Mouse (Mus musculus) intestine, embryonic 15.5 days (tissue): Measurements from ENCODE around the gene Prokr2. TPM values are rescaled to one million over a fixed set of nuclear protein-coding genes. Genes with fewer than 3 reads are reported as not detected.
"Not testable (repeated sequence)": the region's sequence is repeated elsewhere in the genome, so short reads cannot be mapped to it uniquely, and the experiment has no call there.

Experiments used
- ATAC-seq: fragments of 200-750 bp; cut with Nextera tagmentation; 2 replicates; pipeline ENCODE4 v1.8.0; 2017; ENCODE audit warnings: moderate TSS enrichment, moderate library complexity
- H3K27ac ChIP-seq: fragments of 300-500 bp; sonication (generic); 2 replicates; pipeline ENCODE4 v1.5.1; 2015; ENCODE audit warnings: mild to moderate bottlenecking, inconsistent platforms
- H3K27me3 ChIP-seq: fragments of 300-500 bp; sonication (generic); replicated peaks from 2 replicates; pipeline ENCODE4 v1.6.1; 2015; ENCODE audit warnings: inconsistent platforms
- H3K36me3 ChIP-seq: fragments of 300-500 bp; sonication (generic); 2 replicates; pipeline ENCODE4 v1.6.1; 2015; ENCODE audit warnings: inconsistent platforms
- H3K4me1 ChIP-seq: fragments of 300-500 bp; sonication (generic); replicated peaks from 2 replicates; pipeline ENCODE4 v1.6.1; 2015; ENCODE audit warnings: inconsistent platforms
- H3K4me2 ChIP-seq: fragments of 300-500 bp; sonication (generic); replicated peaks from 2 replicates; pipeline ENCODE4 v1.6.1; 2015; ENCODE audit warnings: mild to moderate bottlenecking, inconsistent platforms
- H3K4me3 ChIP-seq: fragments of 300-500 bp; sonication (generic); replicated peaks from 2 replicates; pipeline ENCODE4 v1.5.1; 2015; ENCODE audit warnings: inconsistent platforms
- H3K9ac ChIP-seq: fragments of 300-500 bp; sonication (generic); 2 replicates; pipeline ENCODE4 v1.6.1; 2015; ENCODE audit warnings: inconsistent platforms
- H3K9me3 ChIP-seq: fragments of 300-500 bp; sonication (generic); 2 replicates; pipeline ENCODE4 v1.6.1; 2016; ENCODE audit warnings: inconsistent platforms
- whole genome bisulfite sequencing: fragments of 180-500 bp; shearing (Covaris S2); methylation state at CpG from one replicate; pipeline ENCODE4 v1.1.7; 2015; 5-methylcytosine and 5-hydroxymethylcytosine counted together
- polyA plus RNA-seq: library from polyadenylated mRNA; unstranded; fragments of >200 nt; fragmentation: Nextera tagmentation; extraction: Ambion mirVana; gene quantifications from 2 replicates; pipeline ENCODE4 v1.2.1, GENCODE M21; 2015

Gene Prokr2
- polyA plus RNA-seq, 1 experiment from 2014 or later, result 0.34 TPM

- WGBS, result 97% methylated on average over 4 of the region's 4 CpGs
These were observed 83.8 kb downstream of the Prokr2 start for GRCm38 (mm10) chr2:132301436-132301835.

GRCm38 (mm10) chr2:132298250-132298649 is 87.0 kb downstream of the Prokr2 start:
- H3K4me3 ChIP-seq, result no peak overlapping the region
- peaks cover 16% of the 10 kb centered on the region for H3K36me3 ChIP-seq
- H3K27me3 ChIP-seq, result no peaks in the 10 kb centered on the region
- H3K9ac ChIP-seq, result no peak overlapping the region
- no peaks in the 10 kb centered on the region for H3K4me1 ChIP-seq
- no peak overlapping the region for H3K4me2 ChIP-seq
- WGBS, result 91% methylated on average over 4 of the region's 4 CpGs
- no peaks in the 10 kb centered on the region for H3K9me3 ChIP-seq
- H3K27ac ChIP-seq, result no peak overlapping the region
- no peak for ATAC-seq

More at GRCm38 (mm10) chr2:132301436-132301835, 83.8 kb downstream of the Prokr2 start:
- no peak for ATAC-seq
- H3K36me3 ChIP-seq, result peaks cover 18% of the 10 kb centered on the region; the same call in 1 of the 2 replicates
- no peak overlapping the region for H3K4me2 ChIP-seq
- H3K27me3 ChIP-seq, result no peaks in the 10 kb centered on the region
- no peak overlapping the region for H3K9ac ChIP-seq
- H3K27ac ChIP-seq, result no peak overlapping the region
- H3K9me3 ChIP-seq, result no peaks in the 10 kb centered on the region
- no peak overlapping the region for H3K4me3 ChIP-seq
- no peaks in the 10 kb centered on the region for H3K4me1 ChIP-seq

GRCm38 (mm10) chr2:132293694-132294450 is 91.4 kb downstream of the Prokr2 start:
- Histone ChIP-seq H3K27me3 (no peaks in the 10 kb centered on the region), H3K36me3 (peaks cover 12% of the 10 kb centered on the region)

GRCm38 (mm10) chr2:132292083-132292482 is 93.2 kb downstream of the Prokr2 start:
- H3K9me3 ChIP-seq, result no peaks in the 10 kb centered on the region
- no peaks in the 10 kb centered on the region for H3K27me3 ChIP-seq
- peaks cover 5% of the 10 kb centered on the region for H3K36me3 ChIP-seq
- no peak overlapping the region for H3K4me2 ChIP-seq
- ATAC-seq, result no peak
- no peak overlapping the region for H3K4me3 ChIP-seq
- H3K27ac ChIP-seq, result no peak overlapping the region
- 0 out of 2 replicates have a peak, but pooled peaks cover 2% of the 10 kb centered on the region for H3K4me1 ChIP-seq
- 45% methylated on average over 4 of the region's 4 CpGs for WGBS
- no peak overlapping the region for H3K9ac ChIP-seq

More at GRCm38 (mm10) chr2:132293694-132294450, 91.4 kb downstream of the Prokr2 start:
- WGBS, result 89% methylated on average over 10 of the region's 10 CpGs
- no peak overlapping the region for H3K4me2 ChIP-seq
- no peak overlapping the region for H3K4me3 ChIP-seq
- H3K4me1 ChIP-seq, result 0 out of 2 replicates have a peak, but pooled peaks cover 2% of the 10 kb centered on the region
- no peak overlapping the region for H3K27ac ChIP-seq
- ATAC-seq, result no peak
- no peaks in the 10 kb centered on the region for H3K9me3 ChIP-seq
- no peak overlapping the region for H3K9ac ChIP-seq

GRCm38 (mm10) chr2:132291265-132291664 is 94.0 kb downstream of the Prokr2 start:
- Histone ChIP-seq H3K27me3 (no peaks in the 10 kb centered on the region), H3K27ac (no peak overlapping the region), H3K9me3 (no peaks in the 10 kb centered on the region), H3K4me3 (no peak overlapping the region), H3K9ac (no peak overlapping the region), H3K4me1 (0 out of 2 replicates have a peak, but pooled peaks cover 2% of the 10 kb centered on the region), H3K36me3 (peaks cover 5% of the 10 kb centered on the region), H3K4me2 (no peak overlapping the region)
- 75% methylated on average over 3 of the region's 3 CpGs for WGBS
- no peak for ATAC-seq

- no peak overlapping the region for H3K27ac ChIP-seq
- WGBS, result 74% methylated on average over 6 of the region's 6 CpGs
- H3K4me1 ChIP-seq, result 0 out of 2 replicates have a peak, but pooled peaks cover 2% of the 10 kb centered on the region
- H3K4me3 ChIP-seq, result no peak overlapping the region
- no peaks in the 10 kb centered on the region for H3K27me3 ChIP-seq
- ATAC-seq, result no peak
- H3K36me3 ChIP-seq, result peaks cover 4% of the 10 kb centered on the region
- no peak overlapping the region for H3K4me2 ChIP-seq
- H3K9ac ChIP-seq, result no peak overlapping the region
- H3K9me3 ChIP-seq, result no peaks in the 10 kb centered on the region
These were observed 94.4 kb downstream of the Prokr2 start for GRCm38 (mm10) chr2:132290808-132291207.

- 68% methylated on average over 5 of the region's 7 CpGs for WGBS
- not testable (repeated sequence) for H3K36me3 ChIP-seq, H3K27me3 ChIP-seq, ATAC-seq, H3K9me3 ChIP-seq, H3K4me3 ChIP-seq, H3K9ac ChIP-seq, H3K27ac ChIP-seq, H3K4me2 ChIP-seq, H3K4me1 ChIP-seq
These were observed 96.0 kb downstream of the Prokr2 start for GRCm38 (mm10) chr2:132289213-132289612.

Other genes with a start within 250 kb of the Prokr2 start
- gene Slc23a2, start 240.3 kb downstream of the Prokr2 start, polyA plus RNA-seq, result 12.8 and 13.0 TPM in 2 replicates
- gene Tmem230, start 137.6 kb downstream of the Prokr2 start, polyA plus RNA-seq, result 42.5 and 43.3 TPM in 2 replicates
- 247 and 259 TPM in 2 replicates for gene Pcna, start 132.1 kb downstream of the Prokr2 start, polyA plus RNA-seq
- 19.9 and 25.1 TPM in 2 replicates for gene Cds2, start 122.3 kb downstream of the Prokr2 start, polyA plus RNA-seq
- 22.3 and 28.8 TPM in 2 replicates for gene Gpcpd1, start 202.3 kb upstream of the Prokr2 start, polyA plus RNA-seq